Mouse (Mus musculus): Measurements from ENCODE around the gene Cask.

GRCm38 (mm10) chrX:13846653-13847501 is 4.3 kb downstream of the Cask start:
- TF ChIP-seq POU5F1 (IDR thresholded peaks at IDR 0.05; ENCODE audit: borderline replicate concordance, low read length) (no peak), CTCF (conservative IDR thresholded peaks at IDR 0.05; ENCODE audit: low read length) (no peak), NANOG (IDR thresholded peaks at IDR 0.05; ENCODE audit: borderline replicate concordance, low read length) (no peak)
